Mouse (Mus musculus) right cerebral cortex, adult 18-20 months (tissue): ENCODE results near the gene Uqcc2.

ENCODE experiments used
- DNase-seq: peaks from one replicate; pipeline ENCODE4 v3.0.0; 2022; ENCODE audit warnings: mixed read lengths

The Uqcc2 gene

DNA sequence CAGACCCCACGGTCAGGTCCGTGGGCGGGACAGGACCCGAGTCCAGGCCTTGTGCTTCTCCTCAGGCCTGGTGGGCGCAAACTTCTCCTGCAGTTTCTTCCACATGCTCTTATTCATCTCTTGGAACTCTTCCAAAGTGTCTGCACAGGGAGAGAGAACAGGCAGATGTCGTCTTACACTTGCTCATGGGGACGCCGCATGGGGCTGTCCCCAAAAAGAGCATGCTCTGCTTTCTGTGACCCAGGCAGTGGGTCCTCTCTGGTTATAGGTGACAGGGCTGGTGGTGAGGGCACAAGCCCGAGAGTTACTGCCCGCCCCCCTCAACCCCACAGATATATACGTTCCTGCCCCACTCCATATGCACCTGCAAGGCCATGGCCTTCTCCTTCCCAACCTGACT is 11.0 kb downstream of the Uqcc2 start:
- no peak for DNase-seq

DNA sequence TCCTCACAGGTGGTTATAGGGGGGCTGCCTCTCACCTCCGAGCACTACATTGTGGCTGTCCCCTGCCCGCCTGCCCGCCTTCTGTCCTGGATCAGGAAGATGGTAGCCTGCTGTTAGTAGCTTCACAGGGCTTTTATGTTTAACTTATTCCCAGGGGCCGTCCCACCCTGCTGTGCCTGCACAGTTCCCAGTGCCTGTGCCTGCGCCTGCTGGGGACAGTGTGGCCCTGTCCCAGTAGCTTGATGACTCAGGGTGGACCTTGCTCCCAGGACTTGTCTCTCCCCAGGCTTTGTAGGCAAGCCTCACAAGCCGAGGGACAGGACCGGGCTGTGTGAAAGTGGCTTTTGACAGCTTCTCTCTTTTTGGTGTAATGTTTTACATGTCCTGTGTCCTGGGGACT is 11.9 kb downstream of the Uqcc2 start:
- DNase-seq = no peak

DNA sequence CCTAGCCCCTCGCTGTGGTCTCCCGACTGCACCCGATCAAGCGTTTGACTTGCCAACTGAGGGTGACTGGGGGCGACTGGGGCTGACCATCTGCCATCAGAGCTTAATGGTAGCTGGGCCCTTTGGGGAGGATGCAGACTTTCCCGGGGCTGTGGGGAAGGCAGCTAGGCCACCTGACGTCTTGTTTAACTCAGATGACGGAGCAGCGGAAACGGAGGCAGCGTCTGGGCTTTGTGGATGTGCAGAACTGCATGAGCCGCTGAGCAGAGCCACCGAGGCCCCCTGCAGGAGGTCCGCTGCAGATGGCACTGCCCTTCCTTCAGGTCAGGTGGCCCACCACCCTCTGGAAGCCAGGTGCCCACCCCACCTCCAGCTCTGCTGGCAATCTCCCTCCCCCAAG is 12.4 kb downstream of the Uqcc2 start:
- DNase-seq = no peak

DNA sequence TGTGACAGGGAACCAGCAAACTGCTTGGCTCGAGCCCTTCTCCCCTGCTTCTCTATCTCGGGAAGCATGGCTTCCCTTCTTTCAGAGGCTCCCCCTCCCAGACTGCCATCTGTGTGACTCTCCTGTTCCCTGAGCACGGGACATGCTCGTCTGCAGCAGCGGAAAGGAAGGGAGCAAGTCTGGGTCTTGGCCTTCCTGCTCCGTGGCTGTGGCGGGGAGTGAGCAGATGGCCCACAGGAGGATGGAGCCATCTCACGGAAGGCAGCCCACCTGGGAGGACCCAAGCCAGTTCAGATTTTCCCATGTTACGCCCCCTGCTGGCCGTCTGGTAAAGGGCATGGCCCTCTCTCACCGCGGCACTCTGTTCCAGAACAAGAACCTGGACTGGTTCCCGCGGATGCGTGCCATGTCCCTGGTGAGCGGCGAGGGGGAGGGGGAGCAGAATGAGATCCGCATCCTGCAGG is 13.1 kb downstream of the Uqcc2 start:
- DNase-seq = peak; percentile 74

DNA sequence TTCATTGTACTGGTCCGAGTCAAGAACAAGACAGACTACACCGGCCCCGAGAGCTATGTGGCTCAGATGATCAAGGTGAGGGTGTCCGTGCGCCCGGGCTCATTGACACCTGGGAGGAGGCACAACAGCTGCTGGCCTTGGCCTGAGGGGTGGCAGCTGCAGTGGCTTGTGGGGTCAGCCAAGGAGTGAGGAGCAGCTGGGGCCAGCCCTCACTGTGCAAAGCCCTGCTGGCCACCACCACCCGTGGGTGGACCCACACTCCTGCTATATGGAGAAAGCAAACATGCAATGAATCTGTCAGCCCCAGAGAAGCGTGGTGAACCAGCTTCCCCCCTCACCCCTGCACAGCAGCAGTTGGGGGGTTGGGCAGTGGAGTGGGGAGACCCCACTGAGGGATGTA is 13.8 kb downstream of the Uqcc2 start:
- no peak for DNase-seq

DNA sequence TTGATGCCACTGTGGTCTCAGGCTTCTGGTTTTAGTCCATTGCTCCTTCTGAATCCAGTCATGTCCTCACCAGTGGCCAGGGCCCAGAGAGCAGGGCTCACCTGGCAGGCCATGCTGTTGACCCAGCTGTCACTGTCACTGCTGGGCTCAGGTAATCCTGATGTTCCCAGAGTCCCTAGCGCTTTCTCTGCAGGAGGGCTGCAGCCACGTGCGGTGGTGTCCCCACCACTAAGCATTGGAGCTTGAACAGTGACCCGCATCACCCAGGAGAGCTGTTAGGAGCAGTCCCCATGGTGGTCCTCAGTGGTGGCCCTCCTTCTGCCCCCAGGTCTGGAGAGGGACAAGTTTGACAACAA is 14.2 kb downstream of the Uqcc2 start:
- DNase-seq = no peak

DNA sequence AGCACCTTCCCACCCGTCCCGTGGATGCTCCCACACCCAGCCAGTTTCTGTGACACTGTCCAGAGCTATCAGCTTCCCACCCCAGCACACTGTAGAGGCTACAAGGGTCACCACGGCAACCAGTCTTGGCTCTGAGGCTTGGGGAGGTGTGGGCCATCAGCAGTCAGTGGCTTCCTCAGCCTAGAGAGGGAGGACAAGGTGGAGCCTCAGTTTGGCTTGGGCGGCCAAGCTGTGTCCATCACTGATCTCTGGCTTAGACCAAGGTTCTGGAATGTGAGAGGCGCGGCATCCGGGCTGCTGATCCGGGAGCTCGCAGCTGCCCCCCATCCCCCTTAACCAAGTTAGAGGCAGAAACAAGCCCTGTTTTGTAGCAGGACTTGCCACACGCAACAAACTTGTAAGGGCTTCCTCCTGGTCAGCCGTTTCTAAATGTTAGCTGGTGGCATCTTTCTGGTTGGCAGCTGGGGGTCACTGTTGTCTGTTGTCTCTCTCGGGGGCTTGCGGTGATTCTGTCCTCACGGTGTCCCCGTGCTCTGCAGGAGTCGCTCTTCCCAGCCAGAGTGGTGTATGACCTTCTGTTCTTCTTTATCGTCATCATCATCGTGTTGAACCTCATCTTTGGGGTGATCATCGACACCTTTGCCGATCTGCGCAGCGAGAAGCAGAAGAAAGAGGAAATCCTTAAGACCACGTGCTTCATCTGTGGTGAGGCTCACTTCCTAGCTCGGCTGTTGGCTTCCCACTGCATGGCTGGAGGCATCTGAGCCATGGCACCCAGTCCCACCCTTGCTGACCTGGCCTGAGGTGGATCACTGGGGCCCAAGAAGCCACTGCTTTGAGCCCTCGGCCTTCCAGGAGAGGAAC is 14.8 kb downstream of the Uqcc2 start:
- no peak for DNase-seq

DNA sequence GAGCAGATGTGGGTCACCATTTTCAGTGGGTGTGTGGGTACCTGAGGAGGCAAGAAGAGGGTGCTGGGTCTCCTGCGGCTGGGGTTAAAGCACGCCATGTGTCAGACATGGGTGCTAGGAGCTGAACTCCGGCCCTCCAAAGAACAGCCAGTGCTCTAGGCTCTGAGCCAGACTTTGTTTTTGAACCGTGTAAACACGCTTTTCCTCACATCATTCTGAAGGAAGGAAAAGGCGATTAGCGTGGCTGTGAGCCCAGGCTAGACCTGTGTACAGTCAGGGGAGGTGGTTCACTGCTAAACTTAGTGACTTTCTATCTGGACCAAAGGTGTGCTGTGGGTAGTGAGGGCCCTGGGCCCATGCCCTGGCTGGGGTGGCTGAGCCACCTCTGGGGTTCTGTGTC is 23.6 kb downstream of the Uqcc2 start:
- no peak for DNase-seq

DNA sequence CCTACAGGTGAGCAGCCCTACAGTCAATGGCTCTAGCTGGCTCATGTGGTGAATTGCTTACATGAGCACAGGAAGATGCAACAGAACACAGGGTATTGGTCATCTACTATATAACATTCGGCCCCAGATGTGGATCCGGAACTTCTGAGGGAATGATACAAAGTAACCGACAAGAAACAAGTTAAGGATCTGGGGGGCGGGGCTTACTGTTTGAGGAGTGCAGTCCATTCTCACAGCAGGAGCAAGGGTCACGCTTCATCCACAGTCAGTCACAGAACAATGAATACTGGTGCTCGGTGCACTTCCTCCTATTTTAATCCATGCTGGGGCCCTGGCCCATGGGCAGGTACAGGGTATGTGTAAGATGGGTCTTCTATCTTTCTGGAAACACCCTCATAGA is 25.8 kb downstream of the Uqcc2 start:
- no peak for DNase-seq

DNA sequence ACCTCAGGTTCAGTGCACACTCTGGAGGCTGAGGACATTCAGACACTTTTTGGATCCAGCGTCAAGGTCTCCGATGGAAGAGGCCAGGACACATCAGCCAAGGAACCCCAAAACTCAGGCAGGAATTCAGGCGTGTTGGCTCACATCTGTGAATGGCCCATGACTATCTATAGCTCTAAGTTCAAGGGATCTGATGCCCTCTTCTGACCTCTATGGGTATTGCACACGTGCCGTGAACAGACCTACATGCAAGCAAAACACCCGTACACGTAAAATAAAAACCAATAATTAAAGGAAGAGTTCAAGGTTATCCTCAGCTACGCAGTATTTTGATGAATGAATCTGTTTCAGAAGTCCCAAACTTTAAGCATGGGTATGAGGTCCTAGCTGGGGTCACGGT is 27.0 kb downstream of the Uqcc2 start:
- no peak for DNase-seq

DNA sequence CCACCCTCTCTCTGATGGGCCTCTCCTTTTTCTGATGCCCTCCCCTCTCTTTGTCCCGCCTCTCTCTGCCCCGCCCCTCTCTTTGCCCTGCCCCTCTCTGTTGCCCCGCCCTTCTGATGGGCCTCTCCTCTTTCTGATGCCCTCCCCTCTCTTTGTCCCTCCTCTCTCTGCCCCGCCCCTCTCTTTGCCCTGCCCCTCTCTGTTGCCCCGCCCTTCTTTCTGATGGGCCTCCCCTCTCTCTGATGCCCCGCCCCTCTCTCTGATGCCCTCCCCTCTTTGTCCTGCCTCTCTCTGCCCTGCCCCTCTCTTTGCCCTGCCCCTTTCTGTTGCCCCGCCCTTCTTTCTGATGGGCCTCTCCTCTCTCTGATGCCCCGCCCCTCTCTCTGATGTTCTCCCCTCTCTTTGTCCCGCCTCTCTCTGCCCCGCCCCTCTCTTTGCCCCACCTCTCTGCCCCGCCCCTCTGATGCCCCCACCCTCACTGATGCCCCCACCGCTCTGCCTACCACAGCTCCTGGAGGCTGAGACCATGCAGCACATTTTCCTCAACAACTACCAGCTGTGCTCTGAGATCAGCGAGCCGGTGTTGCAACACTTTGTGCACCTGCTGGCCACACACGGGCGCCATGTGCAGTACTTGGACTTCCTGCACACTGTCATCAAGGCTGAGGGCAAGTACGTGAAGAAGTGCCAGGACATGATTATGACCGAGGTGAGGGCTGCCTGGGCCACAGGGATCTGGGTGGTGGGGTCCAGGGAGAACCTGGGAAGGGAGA is 27.8 kb downstream of the Uqcc2 start:
- DNase-seq = no peak

DNA sequence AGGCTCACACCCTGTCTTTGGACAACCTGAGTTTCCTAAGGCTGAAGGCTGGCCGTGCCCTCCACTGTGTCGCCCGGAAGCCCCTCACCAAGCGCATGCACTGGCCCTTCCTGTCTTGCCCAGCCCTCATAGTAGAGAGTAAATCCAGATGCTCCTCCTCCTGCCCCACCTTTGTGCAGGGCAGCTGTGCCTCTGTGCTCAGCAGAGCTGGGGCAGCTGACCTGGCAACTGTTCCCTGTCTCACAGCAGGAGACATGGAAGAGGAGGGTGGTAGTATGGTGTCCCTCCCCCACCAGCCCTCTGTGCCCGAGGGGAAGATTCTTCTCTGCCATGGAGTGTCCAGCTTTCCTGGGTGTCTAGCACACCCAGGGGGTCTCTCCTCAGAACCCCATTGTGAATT is 32.0 kb downstream of the Uqcc2 start:
- no peak for DNase-seq

DNA sequence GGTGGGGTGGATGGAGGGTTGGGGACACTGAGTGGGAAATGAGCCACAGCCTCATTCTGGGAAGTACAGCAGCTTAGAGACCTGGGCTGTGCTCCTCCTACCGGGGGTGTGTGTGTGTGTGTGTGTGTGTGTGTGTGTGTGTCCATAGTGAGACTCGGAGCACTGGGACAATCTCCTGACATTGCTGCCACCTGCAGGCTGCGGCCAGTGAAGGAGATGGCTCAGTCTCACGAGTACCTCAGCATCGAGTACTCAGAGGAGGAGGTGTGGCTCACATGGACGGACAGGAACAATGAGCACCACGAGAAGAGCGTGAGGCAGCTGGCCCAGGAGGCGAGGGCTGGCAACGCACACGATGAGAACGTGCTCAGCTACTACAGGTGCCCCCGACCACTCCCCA is 38.0 kb downstream of the Uqcc2 start:
- peak; percentile 46 for DNase-seq

DNA sequence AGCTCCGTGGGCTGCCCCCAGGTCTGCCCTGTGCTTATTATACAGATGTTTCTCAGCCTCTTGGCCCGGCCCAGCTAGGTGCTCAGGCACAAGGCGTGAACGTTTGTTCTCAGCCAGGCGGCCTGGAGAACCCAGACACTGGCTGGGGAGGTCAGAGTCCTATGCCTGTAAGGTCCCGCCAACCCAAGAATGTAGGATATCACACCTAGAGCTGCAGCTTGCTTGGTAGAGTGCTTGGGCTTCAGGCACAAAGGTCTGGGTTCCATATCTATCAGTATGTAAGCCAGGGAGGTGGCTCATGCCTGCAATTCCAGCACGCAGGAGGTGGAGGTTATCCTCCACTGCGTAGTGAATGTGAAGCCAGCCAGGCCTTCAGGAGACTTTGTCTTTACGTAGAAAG is 43.6 kb downstream of the Uqcc2 start:
- DNase-seq = no peak

DNA sequence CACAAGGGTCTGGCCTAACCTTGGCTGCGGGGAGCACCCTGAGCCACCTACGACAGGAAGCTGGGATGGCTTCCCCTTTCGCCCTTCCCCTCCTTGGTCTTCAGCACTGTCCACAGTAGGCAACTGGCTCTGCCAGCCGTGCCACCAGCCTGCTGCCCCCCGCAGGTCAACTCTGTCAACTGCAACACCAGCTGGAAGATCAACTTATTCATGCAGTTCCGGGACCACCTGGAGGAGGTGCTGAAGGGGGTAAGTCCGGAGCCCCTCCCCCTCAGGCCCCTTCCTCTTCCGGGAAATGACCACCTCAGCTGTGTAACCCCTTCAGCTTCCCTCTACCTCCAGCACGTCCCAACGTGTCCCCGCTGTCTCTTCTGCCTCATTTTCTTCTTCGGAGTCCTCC is 46.3 kb downstream of the Uqcc2 start:
- no peak for DNase-seq

DNA sequence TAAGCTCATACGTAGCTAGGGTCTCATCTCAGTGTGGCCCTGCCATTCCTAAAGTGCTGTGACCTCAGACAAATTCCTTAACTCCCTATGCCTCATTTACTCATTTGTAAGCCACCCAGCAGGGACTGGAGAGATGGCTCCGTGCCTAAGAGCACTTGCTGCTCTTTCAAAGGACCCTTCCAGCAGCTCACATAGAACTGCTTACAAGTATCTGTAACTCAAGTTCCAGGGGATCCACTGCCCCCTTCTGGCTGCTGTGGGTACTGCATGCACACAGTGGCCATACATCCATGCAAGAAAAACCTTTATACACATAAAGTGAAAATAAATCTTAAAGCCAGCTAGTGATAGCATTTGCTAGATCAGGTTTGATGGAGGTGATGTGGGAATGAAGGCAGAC is 48.0 kb downstream of the Uqcc2 start:
- DNase-seq = no peak

DNA sequence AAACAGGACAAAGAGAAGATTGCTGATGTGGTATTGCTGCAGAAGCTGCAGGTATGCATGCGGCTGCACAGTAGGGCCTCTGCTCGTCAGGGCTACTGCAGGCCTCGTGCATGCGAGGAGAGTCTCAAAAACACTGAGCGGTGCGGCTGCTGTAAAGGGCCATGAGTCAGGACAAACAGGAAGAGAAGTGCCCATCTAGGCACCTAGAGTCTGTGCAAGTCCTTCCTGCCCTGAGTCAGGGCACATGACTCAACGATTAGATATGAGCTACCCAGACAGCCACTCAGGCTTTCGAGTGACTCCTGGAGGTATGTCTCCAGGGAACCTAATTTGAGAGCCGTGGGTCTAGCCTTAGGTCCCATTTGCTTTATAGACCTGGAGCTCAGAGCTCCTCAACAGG is 50.1 kb downstream of the Uqcc2 start:
- no peak for DNase-seq

DNA sequence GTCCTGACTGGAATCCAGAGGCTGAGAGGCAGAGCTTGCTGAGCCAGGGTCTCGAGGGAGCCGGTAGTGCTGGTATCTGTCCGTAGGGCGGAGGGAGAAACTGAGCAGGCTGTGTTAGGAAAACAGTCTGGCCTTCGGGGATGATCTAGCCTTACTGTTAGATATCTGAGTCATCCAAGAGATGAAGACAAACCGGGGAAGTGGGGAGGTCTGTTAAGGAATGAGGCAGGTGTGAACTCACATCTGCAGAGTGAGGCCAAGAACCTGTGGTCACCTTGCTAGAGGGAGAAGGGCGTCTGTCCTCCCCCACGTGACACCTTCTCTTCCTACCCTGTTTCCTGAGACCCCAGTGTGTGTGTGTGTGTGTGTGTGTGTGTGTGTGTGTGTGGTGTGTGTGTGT is 50.9 kb downstream of the Uqcc2 start:
- DNase-seq = no peak

DNA sequence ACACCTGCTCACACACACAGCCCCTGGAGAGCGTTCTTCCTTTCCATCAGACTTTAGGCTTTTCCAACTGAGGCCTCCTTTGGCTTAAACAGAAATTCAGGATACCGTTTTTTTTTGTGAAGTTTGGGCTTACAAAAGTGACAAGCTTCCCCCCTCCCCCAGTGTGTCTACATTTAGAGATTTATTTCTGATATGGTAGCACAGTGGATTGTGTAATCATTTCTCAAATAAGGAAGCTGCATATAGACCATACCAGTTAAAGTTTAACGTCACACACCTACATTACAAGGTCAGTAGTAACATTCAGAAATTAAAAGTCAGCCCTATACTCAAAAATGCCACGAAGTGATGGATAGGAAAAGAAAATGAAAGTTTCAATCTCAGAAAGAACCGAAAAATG is 51.8 kb downstream of the Uqcc2 start:
- DNase-seq = no peak

DNA sequence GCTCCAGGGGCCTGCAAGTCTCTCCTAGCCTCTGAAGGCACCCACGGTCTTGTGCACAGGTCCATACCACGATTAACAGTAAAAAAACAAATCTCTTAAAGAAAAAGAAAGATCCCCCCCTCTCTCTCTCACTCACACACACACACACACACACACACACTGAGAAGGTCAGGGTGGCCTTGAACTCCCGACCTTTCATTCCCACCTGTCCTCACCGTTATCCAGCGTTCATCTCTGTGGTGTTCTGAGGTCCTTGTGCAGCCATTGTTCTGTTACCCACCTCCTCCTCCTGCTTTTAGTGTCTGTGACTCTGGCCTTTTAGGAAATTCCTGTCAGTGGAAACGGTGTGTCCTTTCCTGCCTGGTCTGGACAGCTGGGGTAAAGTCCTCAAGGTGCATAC is 55.2 kb downstream of the Uqcc2 start:
- no peak for DNase-seq

DNA sequence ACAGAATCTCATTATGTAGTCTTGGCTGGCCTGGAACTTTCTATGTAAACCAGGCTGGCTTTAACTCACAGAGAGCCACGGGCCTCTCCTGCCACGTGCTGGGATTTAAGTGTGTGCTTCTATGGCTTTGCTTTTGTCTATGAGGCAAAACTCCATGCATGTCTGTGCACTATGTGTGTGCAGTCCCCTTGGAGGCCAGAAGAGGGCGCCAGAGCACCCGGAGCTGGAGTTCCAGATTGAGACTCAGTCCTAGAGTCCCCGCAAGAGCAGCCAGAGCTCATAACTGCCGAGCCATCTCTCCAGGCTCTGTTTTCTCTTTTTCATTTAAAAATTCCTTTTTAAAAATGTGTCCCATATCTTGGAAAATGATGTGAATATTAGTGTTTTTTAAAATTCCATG is 55.8 kb downstream of the Uqcc2 start:
- DNase-seq = no peak

DNA sequence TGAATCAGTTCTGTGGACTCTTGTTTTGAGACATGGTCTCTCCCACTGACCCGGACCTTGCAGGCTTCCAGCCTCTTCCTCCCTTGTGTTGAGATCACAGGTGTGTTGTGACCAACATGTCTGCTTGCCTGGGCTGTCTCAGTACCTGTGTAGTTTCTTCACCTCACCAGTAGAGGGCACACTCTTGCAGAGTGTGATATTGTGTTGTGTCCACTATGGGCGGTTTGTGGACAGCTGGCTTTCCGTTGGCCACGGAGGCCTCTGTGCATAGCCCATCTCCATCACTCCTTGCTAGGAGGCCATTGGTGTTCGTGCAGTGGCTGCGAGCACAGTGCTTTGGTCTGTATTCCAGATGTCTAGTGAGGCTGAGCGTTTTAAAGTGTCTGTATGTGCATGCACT is 56.6 kb downstream of the Uqcc2 start:
- no peak for DNase-seq

DNA sequence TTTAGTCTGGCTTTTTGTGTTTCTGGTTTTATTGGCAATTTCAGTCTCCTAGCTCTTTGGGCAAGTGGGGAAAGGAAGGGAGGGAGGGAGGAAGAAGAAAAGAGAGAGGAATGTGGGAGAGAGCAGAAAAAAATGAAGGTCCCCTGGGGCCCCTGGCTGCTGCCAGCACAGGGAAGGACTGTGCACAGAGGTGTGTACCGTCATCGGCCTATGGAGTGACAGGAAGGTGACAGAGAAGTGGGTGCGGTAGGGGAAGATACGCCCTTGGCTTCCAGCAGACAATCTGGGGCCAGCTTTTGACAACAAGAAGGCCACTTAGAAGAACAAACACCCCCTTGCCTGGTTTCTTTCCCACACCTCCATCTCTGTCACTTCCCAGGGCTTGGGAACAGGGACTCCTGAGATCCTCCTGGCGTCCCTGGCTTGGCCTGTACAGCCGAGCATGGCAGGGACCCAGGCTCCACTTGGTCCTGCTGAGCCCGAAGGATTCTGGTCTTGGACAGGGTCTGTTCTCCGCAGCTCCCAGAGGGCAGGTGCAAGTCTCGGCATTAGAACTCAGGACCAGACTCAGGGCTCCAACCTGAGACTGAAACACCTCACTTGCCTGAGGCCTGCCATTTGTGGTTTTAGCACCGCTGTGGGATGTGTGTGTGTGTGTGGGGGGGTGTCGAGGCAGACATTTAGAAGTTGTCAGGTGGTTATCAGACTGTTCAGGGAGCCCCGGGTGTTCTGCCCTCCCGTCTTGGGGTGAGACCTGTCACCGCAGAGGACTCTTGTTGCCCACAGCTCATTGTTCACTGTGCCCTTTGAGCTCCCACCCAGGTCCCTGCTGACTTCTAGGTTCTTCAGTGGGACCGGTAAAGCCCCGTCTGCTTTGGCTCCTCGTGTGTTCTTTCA is 58.6 kb downstream of the Uqcc2 start:
- no peak for DNase-seq
